Mouse (Mus musculus): ENCODE measurements at regions not wholly inside any gene's neighbourhood (a gene's known extent, or its start where the extent isn't known, plus 50 kb on each side); places are given as distances from the start of the nearest gene placed in this dataset.

- TF ChIP-seq CTCF (IDR thresholded peaks at IDR 0.05; ENCODE audit: extremely low read depth, insufficient read depth, low read length) (no peak), POLR2A (IDR thresholded peaks at IDR 0.05; ENCODE audit: extremely low read depth, insufficient read depth, low read length) (no peak)
Observed at GRCm38 (mm10) chr9:30283080-30283770, 143.7 kb upstream of the Snx19 start.
